Mouse (Mus musculus) lung, adult 2 months (tissue): ENCODE results near the gene Rhbdd1.

Experiments
- CTCF ChIP-seq: fragments of 200-500 bp; IDR thresholded peaks from 2 replicates; pipeline ENCODE4 v1.5.1; 2011; ENCODE audit warnings: mild to moderate bottlenecking, low read length, control low read depth; ENCODE audit not compliant: insufficient read depth
- POLR2A ChIP-seq: fragments of 200-500 bp; IDR thresholded peaks from 2 replicates; pipeline ENCODE4 v1.6.1; 2011; ENCODE audit warnings: low read depth, mild to moderate bottlenecking, control low read depth, low read length, borderline replicate concordance; ENCODE audit errors: extremely low read depth

GRCm38 (mm10) chr1:82288421-82288990 is 27.7 kb upstream of the Rhbdd1 start:
- TF ChIP-seq CTCF (0 out of 2 replicates have a peak, but pooled peaks have one; percentile 6), POLR2A (no peak)
